Mouse (Mus musculus) left cerebral cortex, postnatal 36 days (tissue): ENCODE measurements around the gene Pygo1. TPM values are rescaled to one million over a fixed set of nuclear protein-coding genes. Genes with fewer than 3 reads are reported as not detected.

Experiments
- DNase-seq, 2 experiments: peaks; one replicate each; pipeline ENCODE4 v3.0.0; 2021 to 2022; ENCODE audit warnings: low spot score in 2 of 2, mixed read lengths in 1 of 2
- intact Hi-C: fragments of 180-260 bp; cut with DNase I; formaldehyde crosslinking; loops from one replicate; pipeline ENCODE4 v1.15.1; 2025
- total RNA-seq, 2 experiments: library from RNA; stranded (reverse); gene quantifications; 2 replicates each; pipeline ENCODE4 v1.2.3; 2021

Gene Pygo1
- total RNA-seq, result 10 to 100 TPM; 14.3 to 17.2 TPM

DNA sequence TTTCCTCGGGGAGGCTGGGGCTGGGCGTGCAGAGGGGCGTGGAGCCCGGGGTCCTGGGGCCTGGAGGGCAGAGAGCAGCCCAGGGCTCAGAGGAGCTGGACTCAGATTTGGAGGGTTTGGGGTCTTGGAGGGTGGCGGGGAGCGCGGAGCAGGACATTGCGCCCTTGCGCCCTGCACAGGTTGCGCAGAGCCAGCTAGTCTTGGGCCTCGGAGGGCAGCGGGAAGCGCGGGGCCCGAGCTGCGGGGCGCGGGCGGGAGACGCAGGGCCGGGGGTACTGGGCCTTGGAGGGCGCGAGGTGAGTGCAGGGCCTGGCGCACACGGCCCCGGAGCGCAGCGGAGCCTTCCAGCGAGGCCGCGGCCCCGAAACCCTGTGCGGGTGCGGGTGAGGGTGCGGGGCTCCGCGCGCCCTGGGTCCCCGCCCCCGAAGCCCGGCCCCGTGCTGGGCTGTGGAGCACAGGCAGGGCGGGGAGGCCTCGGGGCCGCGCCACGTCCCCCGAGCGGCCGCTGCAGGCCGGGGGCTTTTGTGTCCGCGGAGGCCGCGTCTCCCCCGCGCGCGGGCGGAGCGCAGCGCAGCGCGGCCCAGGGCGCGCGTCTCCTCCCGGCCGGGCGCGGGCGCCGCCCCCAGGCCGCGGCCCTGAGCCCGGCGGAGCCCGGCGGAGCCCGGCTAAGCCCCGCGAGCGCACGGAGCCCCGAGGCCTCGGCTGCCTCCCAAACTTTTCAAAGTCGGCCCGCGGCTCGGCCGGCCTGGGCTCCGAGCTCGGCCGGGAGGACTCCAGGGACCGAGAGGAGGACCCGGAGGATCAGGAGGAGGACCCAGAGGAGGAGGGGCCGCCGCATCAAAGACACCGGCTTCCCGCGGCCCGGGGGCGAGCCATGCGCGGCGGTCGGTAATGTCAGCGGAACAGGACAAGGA is at the start of gene Pygo1:
TSS of gene Pygo1 (plus strand) at position 625 of the 914 bp plus-strand sequence.
- intact Hi-C loops, result no loop called here
- DNase-seq, result peak; percentile 59 to 60

DNA sequence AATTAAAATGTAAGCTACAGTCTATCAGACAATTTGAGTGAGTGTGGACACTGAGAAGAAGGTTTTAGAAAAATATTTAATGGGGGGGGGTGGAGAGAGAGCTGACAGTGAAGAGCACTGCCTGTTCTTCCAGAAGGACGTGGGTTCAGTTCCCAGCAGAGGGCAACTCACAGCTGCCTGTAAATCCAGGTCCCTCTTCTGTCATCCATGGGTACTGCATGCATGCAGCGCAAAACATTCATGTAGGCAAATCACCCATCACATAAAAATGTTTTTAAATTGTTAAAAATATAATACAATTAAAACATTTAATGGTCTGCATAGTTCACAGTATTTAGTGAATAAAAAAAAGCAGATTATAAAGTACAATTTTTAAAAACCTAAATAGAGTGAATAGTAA is 49.6 kb upstream of the Pygo1 start:
- intact Hi-C loops, result no loop called here
- DNase-seq, result no peak

DNA sequence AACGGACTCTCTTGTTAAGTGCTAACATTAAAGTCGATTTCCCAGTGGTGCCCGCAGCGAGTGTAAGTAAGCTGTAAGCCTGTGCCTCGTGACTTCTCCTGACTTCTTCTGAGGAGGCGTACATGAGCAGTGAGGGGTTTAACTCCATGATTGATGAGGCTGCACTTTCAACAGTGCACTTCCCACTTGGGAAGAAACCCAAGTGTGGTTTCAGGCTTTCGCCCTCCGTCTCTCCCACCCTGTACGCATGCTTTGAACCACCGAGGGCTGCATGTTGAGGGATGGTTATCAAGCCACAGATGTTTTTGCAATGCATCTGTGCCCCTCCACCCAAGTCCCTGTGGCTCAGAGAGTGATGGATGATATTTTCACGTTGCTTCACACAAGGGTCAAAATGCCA is 47.5 kb upstream of the Pygo1 start:
- intact Hi-C loops, result no loop called here
- DNase-seq, result no peak

DNA sequence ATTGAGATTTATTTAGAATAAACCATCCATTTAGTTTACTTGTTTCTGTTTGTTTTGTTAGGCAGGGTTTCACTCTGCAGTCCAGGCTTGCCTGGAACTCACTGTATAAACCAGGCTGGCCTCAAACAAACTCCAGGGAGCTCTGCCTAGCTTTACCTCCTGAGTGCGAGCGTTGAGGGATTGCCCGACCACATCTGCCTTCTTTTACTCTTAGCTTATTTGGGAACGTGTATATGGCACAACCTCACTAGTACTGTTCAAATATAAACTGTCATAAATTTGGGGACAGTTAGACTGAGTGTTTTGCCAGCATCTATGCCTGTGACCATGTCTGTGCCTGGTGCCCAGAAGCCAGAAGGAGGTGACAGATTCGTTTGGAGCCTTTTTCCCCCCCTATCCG is 46.8 kb upstream of the Pygo1 start:
- intact Hi-C loops, result no loop called here
- no peak for DNase-seq

DNA sequence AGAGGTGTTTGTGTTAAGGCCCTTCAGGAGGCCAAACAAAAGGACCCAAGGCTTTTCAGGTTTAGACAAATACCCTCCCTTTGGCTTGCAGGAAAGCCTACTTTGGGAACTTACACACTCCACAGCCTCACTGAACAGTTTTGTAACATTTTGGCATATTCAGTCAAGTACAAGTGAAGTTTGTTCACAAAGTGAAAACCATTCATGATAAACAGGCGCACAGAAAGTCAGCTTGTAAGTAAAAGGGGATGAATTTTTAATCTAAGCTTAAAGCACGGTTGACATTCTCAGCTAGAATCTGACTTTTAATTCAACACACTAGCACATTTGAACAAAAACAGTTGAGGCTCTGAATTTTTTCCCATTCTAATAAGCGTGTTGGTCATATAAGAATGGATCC is 45.8 kb upstream of the Pygo1 start:
- DNase-seq, result no peak
- intact Hi-C loops, result no loop called here

DNA sequence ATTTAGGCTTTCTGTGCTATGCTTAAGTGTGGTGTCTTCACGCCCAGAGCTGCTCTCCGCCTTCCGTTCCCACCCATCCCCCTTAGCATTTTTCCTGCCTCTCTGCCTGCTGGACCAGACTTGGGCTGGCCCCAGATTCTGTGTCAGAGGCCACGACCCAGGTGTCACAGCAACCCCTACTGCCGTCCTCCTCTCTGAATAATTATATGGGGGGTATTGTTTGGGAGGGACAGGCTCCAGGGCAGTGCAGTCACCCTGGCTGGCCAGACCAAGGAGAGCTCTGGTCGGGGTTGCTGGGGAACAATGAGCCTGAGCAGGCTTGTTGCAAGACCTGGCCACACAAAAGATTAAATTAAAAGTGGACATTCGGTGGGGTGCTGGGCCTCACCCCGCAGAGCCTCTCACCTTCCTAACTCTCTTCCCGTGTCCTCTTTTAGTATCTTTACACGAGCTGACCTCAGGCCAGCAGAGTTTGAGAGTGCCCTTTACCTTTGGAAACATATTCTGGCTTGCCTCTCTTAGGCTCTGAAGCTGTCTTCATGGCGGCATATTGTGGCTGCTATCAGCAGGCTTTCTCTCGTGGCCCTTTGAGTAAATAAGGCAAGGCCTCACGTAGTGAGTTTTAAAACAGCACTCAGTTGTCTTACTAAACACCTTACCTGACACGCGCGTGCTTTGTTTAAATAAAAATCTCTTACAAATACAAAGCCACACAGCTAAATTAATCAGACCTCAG is 45.1 kb upstream of the Pygo1 start:
- intact Hi-C loops, result loop anchor here (5.0 kb wide), 1 partner anchor 73 kb away; the partner anchor contains the start of gene Prtg
- DNase-seq, result no peak

DNA sequence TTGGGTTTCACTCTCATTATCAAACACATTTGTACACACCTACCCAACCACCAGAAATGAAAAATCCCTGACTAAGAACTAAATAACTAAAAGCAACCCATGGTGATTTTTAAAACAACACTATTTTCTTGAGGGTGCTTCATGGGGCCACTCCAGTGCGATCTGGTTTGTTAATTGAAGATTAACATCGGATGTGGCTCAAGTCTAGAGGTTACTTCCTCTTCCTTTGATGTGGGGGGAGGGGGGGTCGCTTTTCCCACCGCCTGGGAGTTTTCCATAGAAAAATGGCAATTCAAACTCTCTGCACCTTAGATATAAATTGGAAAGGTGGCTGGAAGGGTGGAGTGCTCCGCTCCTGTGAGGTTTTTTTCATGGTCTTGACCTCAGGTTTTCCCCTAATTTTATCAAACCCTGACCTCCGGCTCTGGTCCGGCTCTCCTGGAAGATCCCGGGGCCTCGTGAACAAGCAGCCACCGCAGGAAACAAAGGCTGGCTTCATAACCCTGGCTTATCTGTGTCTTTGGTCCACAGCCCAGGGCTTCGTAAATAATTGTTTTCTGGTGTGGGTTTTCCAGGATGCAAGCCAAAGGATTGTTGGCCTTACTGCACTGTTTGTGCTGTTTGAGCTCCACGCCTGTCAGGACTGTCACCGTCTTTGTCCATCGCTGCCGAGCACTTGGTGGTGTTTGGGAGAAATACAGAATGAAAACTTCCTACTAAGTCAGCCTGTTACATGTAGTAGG is 44.2 kb upstream of the Pygo1 start:
- no peak for DNase-seq
- intact Hi-C loops, result loop anchor here (5.0 kb wide), 1 partner anchor 74 kb away; the partner anchor contains the start of gene Prtg

DNA sequence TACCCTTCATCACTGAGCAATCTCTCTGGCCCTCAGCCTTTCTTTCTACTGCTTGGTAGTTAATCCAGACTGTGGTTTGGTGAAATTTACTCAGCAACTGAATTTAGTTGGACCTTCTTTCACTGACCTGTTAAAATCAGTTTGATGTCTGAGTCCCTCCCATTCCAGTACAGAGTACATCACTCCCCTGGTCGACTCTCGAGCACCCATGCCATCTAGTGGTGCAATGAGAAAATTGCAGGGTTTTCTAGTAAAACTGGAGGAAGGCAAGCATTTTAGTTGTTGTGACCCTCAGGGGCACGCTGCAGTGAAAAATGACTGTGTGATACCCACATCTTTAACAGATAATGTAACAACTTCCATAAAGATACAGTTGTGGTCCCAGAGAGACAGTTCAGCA is 41.5 kb upstream of the Pygo1 start:
- DNase-seq, result peak in 1 of 2 experiments; percentile 25
- intact Hi-C loops, result loop anchor here (1.0 to 5.0 kb wide), 2 partner anchors 77 to 118 kb away; partner anchors contain the start of gene Prtg

DNA sequence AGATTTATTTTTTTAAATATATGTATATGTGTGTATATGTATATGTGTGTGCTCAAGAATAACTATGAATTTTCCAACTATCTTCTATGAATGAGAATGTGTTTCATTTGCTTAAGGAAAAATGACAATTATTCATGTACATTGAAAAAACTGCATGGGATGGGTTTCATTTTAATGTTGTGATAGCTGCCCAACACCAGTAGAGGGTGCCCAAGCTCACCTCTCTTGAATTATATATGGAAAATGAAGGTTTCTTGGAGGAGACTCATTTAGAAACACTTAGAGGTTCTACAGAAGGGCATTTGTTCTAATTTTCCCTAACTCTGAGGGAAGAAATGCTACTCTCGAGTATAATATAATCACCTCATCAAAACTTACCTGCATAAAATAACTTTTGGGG is 35.7 kb upstream of the Pygo1 start:
- intact Hi-C loops, result no loop called here
- no peak for DNase-seq

DNA sequence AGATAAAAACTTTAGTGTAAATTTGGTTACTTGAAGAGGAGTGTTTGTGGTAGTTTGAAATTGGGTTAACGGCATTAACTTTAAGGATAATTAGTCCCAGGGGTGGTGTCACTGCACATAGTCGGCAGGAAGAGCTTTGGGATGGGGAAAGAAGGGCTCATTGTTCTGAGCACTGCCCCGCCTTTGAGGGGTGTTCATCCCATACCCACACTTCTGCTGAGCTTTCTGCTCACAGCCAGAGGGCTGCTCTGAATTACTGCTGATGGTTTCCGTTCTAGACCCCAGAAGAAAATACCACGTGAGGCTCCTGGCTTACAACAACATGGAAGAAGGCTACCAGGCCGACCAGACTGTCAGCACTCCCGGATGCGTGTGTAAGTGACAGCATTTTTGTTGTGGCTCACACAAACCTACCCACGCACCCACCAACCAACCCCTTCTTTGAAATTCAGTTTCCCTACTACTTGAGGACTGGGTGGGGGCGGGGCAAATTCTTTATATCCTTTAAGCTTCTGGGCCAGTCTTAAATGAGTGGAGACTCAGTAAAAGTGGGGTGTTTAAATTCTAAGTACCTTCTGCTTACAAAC is 34.9 kb upstream of the Pygo1 start:
- intact Hi-C loops, result no loop called here
- DNase-seq, result no peak

DNA sequence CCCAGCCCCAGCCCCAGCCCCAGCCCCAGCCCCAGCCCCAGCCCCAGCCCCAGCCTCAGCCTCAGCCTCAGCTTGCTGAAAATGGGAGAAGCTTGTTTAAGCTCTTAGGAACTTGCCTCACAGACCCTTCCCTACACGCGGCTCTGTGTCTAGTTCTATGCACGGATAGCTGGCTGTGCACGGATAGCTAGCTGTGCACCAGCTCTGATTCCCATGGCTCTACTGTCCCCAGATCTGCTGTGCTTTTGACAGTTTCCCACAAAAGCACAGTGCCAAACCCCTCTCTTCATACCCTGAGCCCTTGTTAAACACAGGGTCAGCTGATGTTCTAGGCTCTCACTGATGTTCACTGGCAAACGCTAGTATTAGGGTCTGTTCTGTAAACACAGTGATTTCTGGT is 32.7 kb upstream of the Pygo1 start:
- no peak for DNase-seq
- intact Hi-C loops, result no loop called here

DNA sequence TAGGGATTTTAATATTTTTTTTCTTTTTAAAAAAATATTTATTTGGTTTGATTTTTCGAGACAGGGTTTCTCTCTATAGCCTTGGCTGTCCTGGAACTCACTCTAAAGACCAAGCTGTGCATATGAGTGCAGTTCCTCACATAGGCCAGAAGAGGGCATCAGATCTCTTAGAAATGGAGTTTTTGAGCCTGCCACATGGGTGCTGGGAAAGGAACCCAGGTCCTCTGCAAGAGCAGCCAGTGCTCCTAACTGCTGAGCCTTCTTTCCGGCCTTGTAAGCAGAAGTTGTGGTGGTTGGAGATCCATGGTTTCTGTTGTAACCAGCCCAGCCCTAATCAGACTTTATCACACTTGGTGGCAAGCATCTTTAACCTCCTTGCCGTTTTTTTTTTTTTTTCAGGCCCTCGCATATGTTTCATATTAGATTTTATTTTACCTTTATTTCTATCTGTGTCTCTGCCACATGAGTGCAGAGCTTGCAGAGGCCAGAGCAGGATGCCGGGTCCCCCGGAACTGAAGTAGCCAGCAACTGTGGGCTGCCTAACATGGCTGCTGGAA is 30.6 kb upstream of the Pygo1 start:
- intact Hi-C loops, result no loop called here
- DNase-seq, result no peak

DNA sequence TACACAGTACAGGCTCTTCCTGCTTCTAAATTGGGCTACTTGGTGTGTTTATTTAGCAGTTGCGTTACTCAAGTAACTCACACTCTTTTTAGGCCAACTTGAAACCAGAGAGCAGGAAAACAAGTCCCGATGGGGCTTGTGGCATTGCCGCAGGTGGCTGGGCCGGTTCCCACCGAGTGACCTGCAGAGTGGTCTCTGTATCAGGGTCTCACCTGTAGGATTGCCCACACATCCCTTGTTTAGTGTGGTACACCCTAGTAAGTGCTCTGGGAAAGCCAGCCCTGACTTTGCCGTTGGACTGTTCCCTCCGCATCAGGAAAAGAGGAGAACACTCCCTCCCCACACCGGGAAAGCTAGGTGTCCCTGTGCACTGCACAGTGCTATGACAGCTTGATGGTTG is 23.4 kb upstream of the Pygo1 start:
- intact Hi-C loops, result no loop called here
- no peak for DNase-seq

DNA sequence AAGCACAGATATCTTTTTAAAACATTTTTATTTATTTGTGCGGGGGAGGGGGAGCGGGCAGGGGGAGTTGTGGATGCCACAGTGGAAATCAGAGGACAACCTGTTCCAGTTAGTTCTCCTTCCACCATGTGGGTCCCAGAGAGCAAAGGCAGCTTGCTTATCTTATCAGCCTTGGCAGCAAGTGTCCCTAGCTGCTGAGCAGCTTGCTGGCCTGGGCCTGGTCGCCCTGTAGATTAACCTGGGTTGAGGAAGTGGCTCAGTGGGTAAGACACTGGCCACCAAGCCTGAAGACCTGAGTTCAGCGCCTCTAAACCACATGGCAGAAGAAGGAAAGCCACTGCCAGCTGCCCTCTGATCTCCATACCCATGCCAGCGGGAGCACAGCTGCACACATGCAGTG is 22.8 kb upstream of the Pygo1 start:
- intact Hi-C loops, result no loop called here
- DNase-seq, result no peak

DNA sequence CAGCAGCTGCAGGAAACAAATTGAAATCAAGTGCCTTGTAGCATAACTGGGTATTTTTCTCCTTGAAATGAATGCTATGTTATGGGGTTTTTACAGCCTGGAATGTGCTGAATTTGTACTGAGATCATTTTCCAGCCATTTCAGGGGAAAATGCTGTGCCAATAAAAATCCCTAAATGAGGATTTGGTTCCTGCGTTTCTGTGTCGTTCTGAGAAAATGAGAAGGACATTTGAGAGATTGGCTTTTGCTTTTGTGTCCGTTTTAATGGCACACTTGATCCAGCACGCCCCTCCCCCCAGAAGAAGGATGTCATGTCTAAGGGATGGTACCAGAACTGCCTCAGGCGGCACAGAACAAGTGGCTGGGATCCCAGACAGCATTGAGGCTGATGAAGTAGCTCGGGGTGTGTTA is 18.7 kb upstream of the Pygo1 start:
- intact Hi-C loops, result no loop called here

DNA sequence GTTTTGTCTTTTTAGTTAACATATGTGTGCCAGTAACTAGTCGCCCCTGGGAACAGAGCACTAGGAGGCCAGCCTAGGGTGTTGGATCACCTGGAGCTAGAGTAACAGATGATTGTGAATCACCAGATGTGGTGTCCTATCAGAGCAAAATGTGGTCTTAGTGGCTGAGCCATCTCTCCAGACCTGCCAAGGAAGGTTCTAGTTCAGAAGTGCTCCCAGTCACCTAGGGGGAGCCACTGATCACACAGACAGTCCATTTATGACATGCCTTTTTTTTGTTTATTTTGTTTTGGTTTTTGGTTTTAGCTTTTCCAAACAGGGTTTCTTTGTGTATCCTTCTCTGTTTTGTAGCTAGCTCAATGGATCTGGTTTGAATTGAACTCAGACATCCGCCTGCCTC is 14.1 kb upstream of the Pygo1 start:
- DNase-seq, result no peak
- intact Hi-C loops, result no loop called here

More for the DNA sequence above, 18.7 kb upstream of the Pygo1 start:
- no peak for DNase-seq

DNA sequence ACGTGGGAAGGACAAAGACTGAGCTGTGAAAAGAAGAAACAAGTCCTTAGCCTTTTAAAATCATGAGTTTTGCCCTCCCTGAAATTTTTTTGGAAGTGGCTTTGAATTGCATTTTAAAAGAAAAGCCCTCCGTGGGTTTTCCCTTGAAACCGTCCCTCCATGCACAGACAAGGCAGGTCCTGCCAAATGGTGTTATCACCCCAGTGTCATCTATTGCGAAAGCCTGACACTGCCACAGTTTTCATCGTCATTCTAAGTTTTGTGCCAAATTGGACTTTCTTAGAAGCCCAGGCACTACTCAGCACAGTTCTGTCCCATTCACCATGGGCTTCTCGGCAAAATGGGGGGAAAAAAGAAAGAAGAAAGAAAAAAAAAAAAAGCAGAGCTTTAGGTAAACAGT is 11.9 kb upstream of the Pygo1 start:
- DNase-seq, result no peak
- intact Hi-C loops, result no loop called here

DNA sequence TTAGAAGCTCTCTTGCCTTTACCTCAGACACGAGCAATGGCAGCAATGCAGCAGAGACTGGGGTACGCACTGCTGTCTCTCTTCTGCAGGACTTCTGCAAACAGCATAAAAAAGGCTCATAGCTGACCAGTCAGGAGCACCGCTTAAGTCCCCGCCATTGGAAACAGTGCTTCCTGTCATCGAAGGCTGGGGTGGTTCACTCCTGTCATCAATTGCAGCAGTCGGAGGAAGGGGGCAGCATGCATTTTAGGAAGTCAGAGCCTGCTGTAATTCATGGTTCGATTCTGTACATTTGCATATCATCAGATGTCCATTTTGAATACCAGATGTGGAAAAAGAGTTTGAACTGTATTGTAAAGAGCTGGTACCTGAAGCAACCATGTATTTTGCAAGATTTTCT is 9.7 kb upstream of the Pygo1 start:
- DNase-seq, result no peak
- intact Hi-C loops, result no loop called here

DNA sequence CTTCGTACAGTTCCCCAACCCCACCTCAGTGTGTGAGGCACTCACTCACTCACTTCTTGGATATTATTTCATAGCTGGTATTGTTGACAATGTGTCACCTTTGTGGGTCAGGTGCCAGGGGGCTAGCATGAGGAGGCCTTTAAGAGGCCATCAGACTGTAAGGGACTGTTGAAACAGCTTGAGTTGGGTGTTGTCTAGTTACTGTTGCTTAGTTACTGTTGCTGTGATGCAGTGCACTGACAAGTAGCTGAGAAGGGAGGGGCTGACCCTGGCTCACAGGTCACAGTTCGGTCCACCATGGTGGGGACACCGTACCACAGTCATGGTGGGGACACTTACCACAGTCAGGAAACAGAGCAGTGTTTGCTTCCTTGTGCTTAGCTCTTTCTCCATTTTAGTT is 2.4 kb upstream of the Pygo1 start:
- intact Hi-C loops, result no loop called here
- DNase-seq, result no peak

DNA sequence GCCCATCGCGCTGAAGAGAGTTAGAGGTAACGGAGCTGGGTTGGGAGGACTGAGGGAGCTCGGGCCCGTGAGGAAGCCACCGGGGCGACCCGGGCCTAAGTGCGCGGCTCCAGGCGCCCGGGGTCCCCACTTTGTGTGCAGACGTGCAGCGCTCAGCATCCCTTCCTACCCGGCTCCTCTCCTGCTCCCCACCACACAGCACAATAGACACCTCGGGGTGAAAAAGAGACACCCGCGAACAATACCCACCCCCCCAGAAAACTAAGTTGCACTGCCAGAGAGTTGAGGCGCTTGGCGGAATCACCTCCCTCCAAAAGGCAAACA is 452 bp downstream of the Pygo1 start:
- intact Hi-C loops, result no loop called here
- DNase-seq, result no peak
